Mouse (Mus musculus): ENCODE results near the gene Kynu. TPM values are rescaled to one million over a fixed set of nuclear protein-coding genes. Genes with fewer than 3 reads are reported as not detected.
A peak's percentile ranks its signal among the peaks of the same experiment; 100 is the strongest.

Gene Kynu
- polyA plus RNA-seq, 1 experiment from 2014 or later = 2.2 TPM

- Histone ChIP-seq H3K4me1 (no peaks in the 10 kb centered on the region), H3K36me3 (no peaks in the 10 kb centered on the region), H3K27ac (replicated peaks) (no peak overlapping the region), H3K9me3 (replicated peaks) (no peaks in the 10 kb centered on the region), H3K27me3 (ENCODE audit: low read depth, poor library complexity, severe bottlenecking) (no peaks in the 10 kb centered on the region), H3K4me3 (no peak overlapping the region)
- DNase-seq (ENCODE audit: low spot score) = no peak
- WGBS = 91% methylated on average over 1 of the region's 1 CpGs
These were observed 18.4 kb downstream of the Kynu start for GRCm38 (mm10) chr2:43573526-43573925.

- H3K4me1 ChIP-seq = peaks cover 6% of the 10 kb centered on the region
- no peak overlapping the region for H3K27ac ChIP-seq (replicated peaks)
- no peaks in the 10 kb centered on the region for H3K36me3 ChIP-seq
- WGBS = 32% methylated on average over 8 of the region's 8 CpGs
- H3K4me3 ChIP-seq = no peak overlapping the region
- H3K9me3 ChIP-seq (replicated peaks) = no peaks in the 10 kb centered on the region
- no peaks in the 10 kb centered on the region for H3K27me3 ChIP-seq (ENCODE audit: low read depth, poor library complexity, severe bottlenecking)
- no peak for DNase-seq (ENCODE audit: low spot score)
These were observed 28.2 kb downstream of the Kynu start for GRCm38 (mm10) chr2:43583243-43583812.

GRCm38 (mm10) chr2:43585508-43585907, 30.4 kb downstream of the Kynu start:
- 85% methylated on average over 3 of the region's 3 CpGs for WGBS
- Histone ChIP-seq H3K4me1 (peaks cover 6% of the 10 kb centered on the region), H3K27me3 (ENCODE audit: low read depth, poor library complexity, severe bottlenecking) (no peaks in the 10 kb centered on the region), H3K4me3 (no peak overlapping the region), H3K27ac (replicated peaks) (no peak overlapping the region), H3K36me3 (no peaks in the 10 kb centered on the region), H3K9me3 (replicated peaks) (no peaks in the 10 kb centered on the region)
- no peak for DNase-seq (ENCODE audit: low spot score)

- no peaks in the 10 kb centered on the region for H3K9me3 ChIP-seq (replicated peaks)
- peaks cover 6% of the 10 kb centered on the region for H3K4me1 ChIP-seq
- no peak for DNase-seq (ENCODE audit: low spot score)
- no peak overlapping the region for H3K27ac ChIP-seq (replicated peaks)
- no peaks in the 10 kb centered on the region for H3K36me3 ChIP-seq
- no peaks in the 10 kb centered on the region for H3K27me3 ChIP-seq (ENCODE audit: low read depth, poor library complexity, severe bottlenecking)
- WGBS = 79% methylated on average over 2 of the region's 2 CpGs
- no peak overlapping the region for H3K4me3 ChIP-seq
These were observed 32.7 kb downstream of the Kynu start for GRCm38 (mm10) chr2:43587832-43588231.

GRCm38 (mm10) chr2:43592001-43592704, 37.0 kb downstream of the Kynu start:
- Histone ChIP-seq H3K4me1 (no peaks in the 10 kb centered on the region), H3K27ac (replicated peaks) (no peak overlapping the region), H3K36me3 (no peaks in the 10 kb centered on the region), H3K27me3 (ENCODE audit: low read depth, poor library complexity, severe bottlenecking) (no peaks in the 10 kb centered on the region), H3K9me3 (replicated peaks) (no peaks in the 10 kb centered on the region), H3K4me3 (no peak overlapping the region)
- DNase-seq (ENCODE audit: low spot score) = no peak
- 77% methylated on average over 1 of the region's 1 CpGs for whole genome bisulfite sequencing

GRCm38 (mm10) chr2:43613571-43613970, 58.4 kb downstream of the Kynu start:
- no peak overlapping the region for H3K27ac ChIP-seq (replicated peaks)
- no peaks in the 10 kb centered on the region for H3K4me1 ChIP-seq
- H3K27me3 ChIP-seq (ENCODE audit: low read depth, poor library complexity, severe bottlenecking) = no peaks in the 10 kb centered on the region
- peak; percentile 36 for DNase-seq (ENCODE audit: low spot score)
- no peaks in the 10 kb centered on the region for H3K36me3 ChIP-seq
- no peaks in the 10 kb centered on the region for H3K9me3 ChIP-seq (replicated peaks)
- 12% methylated on average over 6 of the region's 6 CpGs for WGBS
- no peak overlapping the region for H3K4me3 ChIP-seq

GRCm38 (mm10) chr2:43621140-43621539, 66.0 kb downstream of the Kynu start:
- no peaks in the 10 kb centered on the region for H3K4me1 ChIP-seq
- H3K27ac ChIP-seq (replicated peaks) = no peak overlapping the region
- DNase-seq (ENCODE audit: low spot score) = no peak
- no peaks in the 10 kb centered on the region for H3K36me3 ChIP-seq
- H3K4me3 ChIP-seq = no peak overlapping the region
- no peaks in the 10 kb centered on the region for H3K9me3 ChIP-seq (replicated peaks)
- no peaks in the 10 kb centered on the region for H3K27me3 ChIP-seq (ENCODE audit: low read depth, poor library complexity, severe bottlenecking)

- Histone ChIP-seq H3K27me3 (ENCODE audit: low read depth, poor library complexity, severe bottlenecking) (no peaks in the 10 kb centered on the region), H3K4me1 (no peaks in the 10 kb centered on the region), H3K4me3 (no peak overlapping the region), H3K9me3 (replicated peaks) (no peaks in the 10 kb centered on the region), H3K27ac (replicated peaks) (no peak overlapping the region), H3K36me3 (no peaks in the 10 kb centered on the region)
- 0% methylated on average over 1 of the region's 1 CpGs for WGBS
- no peak for DNase-seq (ENCODE audit: low spot score)
These were observed 67.7 kb downstream of the Kynu start for GRCm38 (mm10) chr2:43622844-43623243.

- H3K27ac ChIP-seq (replicated peaks) = no peak overlapping the region
- H3K27me3 ChIP-seq (ENCODE audit: low read depth, poor library complexity, severe bottlenecking) = no peaks in the 10 kb centered on the region
- no peaks in the 10 kb centered on the region for H3K9me3 ChIP-seq (replicated peaks)
- H3K36me3 ChIP-seq = no peaks in the 10 kb centered on the region
- no peak overlapping the region for H3K4me3 ChIP-seq
- H3K4me1 ChIP-seq = no peaks in the 10 kb centered on the region
- no peak for DNase-seq (ENCODE audit: low spot score)
These were observed 76.7 kb downstream of the Kynu start for GRCm38 (mm10) chr2:43631786-43632185.

- H3K4me1 ChIP-seq = no peaks in the 10 kb centered on the region
- H3K36me3 ChIP-seq = no peaks in the 10 kb centered on the region
- DNase-seq (ENCODE audit: low spot score) = no peak
These were observed 81.4 kb downstream of the Kynu start for GRCm38 (mm10) chr2:43636498-43636897.

GRCm38 (mm10) chr2:43646962-43647361, 91.8 kb downstream of the Kynu start:
- Histone ChIP-seq H3K27me3 (ENCODE audit: low read depth, poor library complexity, severe bottlenecking) (no peaks in the 10 kb centered on the region), H3K36me3 (no peaks in the 10 kb centered on the region), H3K4me1 (no peaks in the 10 kb centered on the region), H3K4me3 (no peak overlapping the region), H3K27ac (replicated peaks) (no peak overlapping the region), H3K9me3 (replicated peaks) (no peaks in the 10 kb centered on the region)
- WGBS = 81% methylated on average over 2 of the region's 2 CpGs
- no peak for DNase-seq (ENCODE audit: low spot score)

More at GRCm38 (mm10) chr2:43636498-43636897, 81.4 kb downstream of the Kynu start:
- no peak overlapping the region for H3K27ac ChIP-seq (replicated peaks)
- H3K4me3 ChIP-seq = no peak overlapping the region
- H3K27me3 ChIP-seq (ENCODE audit: low read depth, poor library complexity, severe bottlenecking) = no peaks in the 10 kb centered on the region
- H3K9me3 ChIP-seq (replicated peaks) = no peaks in the 10 kb centered on the region

- Histone ChIP-seq H3K27me3 (ENCODE audit: low read depth, poor library complexity, severe bottlenecking) (no peaks in the 10 kb centered on the region), H3K9me3 (replicated peaks) (no peaks in the 10 kb centered on the region), H3K4me3 (no peak overlapping the region), H3K36me3 (no peaks in the 10 kb centered on the region), H3K4me1 (no peaks in the 10 kb centered on the region), H3K27ac (replicated peaks) (no peak overlapping the region)
- DNase-seq (ENCODE audit: low spot score) = no peak
These were observed 114.5 kb downstream of the Kynu start for GRCm38 (mm10) chr2:43669588-43669987.

- DNase-seq (ENCODE audit: low spot score) = peak; percentile 62
These were observed 118.5 kb downstream of the Kynu start for GRCm38 (mm10) chr2:43673619-43674018.

More at GRCm38 (mm10) chr2:43673619-43674018, 118.5 kb downstream of the Kynu start:
- H3K9me3 ChIP-seq (replicated peaks) = no peaks in the 10 kb centered on the region
- H3K27ac ChIP-seq (replicated peaks) = no peak overlapping the region
- no peaks in the 10 kb centered on the region for H3K4me1 ChIP-seq
- 2% methylated on average over 6 of the region's 6 CpGs for WGBS
- H3K36me3 ChIP-seq = no peaks in the 10 kb centered on the region
- no peaks in the 10 kb centered on the region for H3K27me3 ChIP-seq (ENCODE audit: low read depth, poor library complexity, severe bottlenecking)
- H3K4me3 ChIP-seq = no peak overlapping the region

All from midbrain, embryonic 10.5 days (tissue).